Mouse (Mus musculus): ENCODE results near the gene Grwd1.
A peak's percentile ranks its signal among the peaks of the same experiment; 100 is the strongest.

The Grwd1 gene

DNA sequence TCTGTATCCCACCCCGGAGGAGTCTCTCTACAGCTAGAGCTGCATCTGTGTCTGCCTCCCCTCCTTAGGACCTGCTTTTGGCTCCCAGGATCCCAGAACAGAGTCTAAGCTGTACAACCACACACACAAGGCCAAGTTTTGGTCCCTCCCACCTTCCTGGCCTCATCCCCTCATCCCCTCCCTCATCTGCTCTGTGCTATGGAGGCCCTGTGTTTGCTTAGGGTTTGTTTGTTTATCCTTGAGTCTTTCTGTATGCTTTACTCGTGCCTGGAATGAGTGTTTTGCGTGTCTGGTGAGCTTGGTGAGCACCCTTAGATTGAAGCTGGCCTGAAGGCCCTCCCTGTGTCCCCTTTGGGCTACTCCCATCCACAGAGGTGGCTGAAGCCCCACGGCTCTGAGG, 28.3 kb upstream of the Grwd1 start:
- no peak for DNase-seq (ENCODE audit: low read depth, low spot score)
- Histone ChIP-seq H3K36me3 (ENCODE audit: control insufficient read depth, insufficient read depth, low read length, poor library complexity, severe bottlenecking) (no peaks in the 10 kb centered on the region), H3K27me3 (ENCODE audit: control insufficient read depth, insufficient read depth, low read length, poor library complexity, severe bottlenecking) (no peaks in the 10 kb centered on the region)

DNA sequence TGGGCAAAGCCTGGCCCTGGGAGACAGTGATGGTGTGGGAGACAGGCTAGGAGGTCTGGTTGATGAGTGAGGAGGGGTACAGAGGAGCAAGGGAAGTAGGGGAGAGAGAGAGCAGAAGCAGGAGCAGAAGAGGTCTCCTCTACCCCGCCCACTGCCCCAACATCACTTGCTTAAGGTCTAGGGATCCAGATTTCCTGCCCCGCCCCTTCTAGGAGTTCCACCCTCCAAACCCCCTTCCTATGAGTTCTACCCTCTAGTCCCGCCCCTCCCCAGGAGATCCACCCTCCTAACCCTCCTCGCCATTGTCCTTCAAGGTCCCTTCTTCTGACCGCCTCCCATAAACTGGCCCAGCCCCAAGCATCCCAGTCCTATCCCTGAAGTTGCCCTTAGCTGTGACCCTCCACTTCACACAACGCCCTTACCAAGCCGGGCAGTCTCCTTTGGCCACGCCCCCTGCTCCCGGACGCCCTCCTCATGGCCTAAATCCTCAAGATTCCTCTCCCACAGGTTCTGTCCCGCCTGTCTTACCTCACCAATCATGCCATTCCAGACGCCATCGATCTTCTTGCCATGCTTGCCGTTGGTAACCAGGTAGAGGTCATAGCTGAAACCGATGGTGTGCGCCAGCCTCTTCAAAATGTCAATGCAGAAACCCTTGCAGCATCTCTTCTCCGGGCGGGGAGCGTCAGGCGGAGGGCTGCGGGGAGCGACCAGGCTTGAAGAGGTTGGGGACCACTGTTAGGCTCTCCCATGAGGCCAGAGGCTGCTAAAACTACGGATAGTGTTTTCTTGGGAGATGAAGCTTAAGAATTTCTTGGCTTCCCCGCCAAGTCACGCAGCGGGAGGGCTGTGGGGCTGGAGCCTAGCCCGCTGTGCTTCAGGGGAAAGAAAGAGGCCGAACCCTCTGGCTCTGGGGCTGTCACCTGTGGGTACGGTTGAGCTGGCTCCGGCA, 26.5 kb upstream of the Grwd1 start:
- H3K36me3 ChIP-seq (ENCODE audit: control insufficient read depth, insufficient read depth, low read length, poor library complexity, severe bottlenecking) = no peaks in the 10 kb centered on the region
- H3K27me3 ChIP-seq (ENCODE audit: control insufficient read depth, insufficient read depth, low read length, poor library complexity, severe bottlenecking) = no peaks in the 10 kb centered on the region
- no peak for DNase-seq (ENCODE audit: low read depth, low spot score)

GRCm38 (mm10) chr7:45853089-45853488, 22.3 kb upstream of the Grwd1 start:
- no peak for DNase-seq (ENCODE audit: low read depth, low spot score)
- H3K36me3 ChIP-seq (ENCODE audit: control insufficient read depth, insufficient read depth, low read length, poor library complexity, severe bottlenecking) = no peaks in the 10 kb centered on the region
- H3K27me3 ChIP-seq (ENCODE audit: control insufficient read depth, insufficient read depth, low read length, poor library complexity, severe bottlenecking) = no peaks in the 10 kb centered on the region

DNA sequence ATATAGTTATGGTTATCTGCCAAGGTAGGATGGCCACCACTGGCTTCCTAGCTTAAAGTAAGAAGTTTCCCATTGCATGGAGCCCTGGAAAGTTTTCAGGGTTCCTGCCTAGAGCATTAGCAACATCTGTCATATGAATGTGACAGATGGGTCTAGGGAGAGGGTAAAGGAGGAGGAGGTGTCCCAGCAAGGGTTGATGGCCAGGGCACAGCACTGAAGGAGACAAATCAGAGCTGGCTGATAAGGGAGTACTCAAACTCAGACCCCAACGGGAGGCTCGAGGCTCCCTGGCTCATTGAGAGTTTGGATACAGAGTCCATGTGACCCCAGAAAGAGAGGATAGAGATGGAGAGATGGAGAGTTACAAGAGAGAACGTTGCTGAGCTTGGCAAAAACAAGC, 19.9 kb upstream of the Grwd1 start:
- Histone ChIP-seq H3K36me3 (ENCODE audit: control insufficient read depth, insufficient read depth, low read length, poor library complexity, severe bottlenecking) (no peaks in the 10 kb centered on the region), H3K27me3 (ENCODE audit: control insufficient read depth, insufficient read depth, low read length, poor library complexity, severe bottlenecking) (no peaks in the 10 kb centered on the region)
- no peak for DNase-seq (ENCODE audit: low read depth, low spot score)

DNA sequence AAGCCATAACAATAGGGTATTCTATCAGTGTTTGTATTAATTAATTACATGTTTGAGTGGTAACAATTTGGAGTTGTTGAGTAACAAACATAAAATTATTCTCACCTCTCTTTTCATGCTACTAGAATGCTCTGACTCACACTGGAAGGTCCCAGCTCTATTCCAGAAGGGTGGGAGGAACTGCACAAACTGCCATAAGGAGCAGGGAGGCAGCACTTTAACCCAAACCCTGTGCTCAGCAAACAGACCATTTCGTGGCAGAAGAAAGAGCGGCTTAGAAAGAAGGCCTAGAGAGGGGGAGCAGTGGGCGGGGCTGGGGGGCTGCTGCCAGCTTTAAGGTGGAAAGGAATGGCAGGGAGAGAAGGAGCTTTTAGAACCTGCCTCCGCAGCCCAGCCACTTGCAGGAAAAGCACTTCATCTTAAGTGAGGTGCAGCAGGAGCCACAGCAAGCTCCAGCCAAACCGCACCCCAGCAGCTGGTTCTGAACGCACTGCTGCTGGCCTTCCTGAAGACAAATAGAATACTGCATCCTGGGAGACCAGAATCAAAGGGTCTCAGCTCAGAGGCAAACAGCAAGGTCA, 17.8 kb upstream of the Grwd1 start:
- H3K27me3 ChIP-seq (ENCODE audit: control insufficient read depth, insufficient read depth, low read length, poor library complexity, severe bottlenecking) = no peaks in the 10 kb centered on the region
- no peak for DNase-seq (ENCODE audit: low read depth, low spot score)
- H3K36me3 ChIP-seq (ENCODE audit: control insufficient read depth, insufficient read depth, low read length, poor library complexity, severe bottlenecking) = no peaks in the 10 kb centered on the region

DNA sequence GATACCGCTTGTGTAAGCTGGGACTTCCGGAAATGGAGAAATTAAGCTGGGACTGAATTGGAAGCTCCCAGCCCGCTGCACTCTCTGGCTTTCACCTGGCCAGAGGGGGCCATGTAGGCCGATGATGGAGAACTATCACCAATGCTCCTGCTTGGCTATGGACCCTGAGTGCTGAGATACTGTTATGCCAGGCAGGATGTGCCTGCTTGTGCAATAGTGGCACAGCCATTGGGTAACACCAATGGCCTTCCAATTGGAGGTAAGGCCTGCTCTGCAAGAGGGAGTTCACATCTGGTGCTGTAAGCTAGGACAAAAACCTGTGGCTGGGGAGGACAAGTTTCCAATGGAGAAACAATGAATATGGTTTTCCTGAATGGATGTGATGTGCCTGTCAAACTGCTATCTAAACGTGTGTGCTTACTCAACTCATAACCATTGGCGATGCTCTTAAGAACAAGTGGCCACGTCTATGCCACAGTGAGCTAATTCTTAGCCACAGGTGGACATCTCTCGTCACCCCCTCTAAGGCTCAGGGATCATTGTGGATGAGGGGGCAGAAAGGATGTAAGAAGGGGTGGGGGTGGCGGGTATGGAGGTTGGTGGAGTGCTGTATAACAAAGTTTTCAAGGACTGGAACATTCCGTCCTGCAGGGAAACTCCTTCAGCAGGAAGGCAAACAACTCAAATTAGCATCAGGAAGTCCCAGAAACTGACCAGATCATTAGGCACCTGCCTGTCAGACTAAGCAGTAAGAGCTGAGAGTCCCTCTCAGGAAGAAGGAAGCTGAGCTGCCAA, 12.4 kb upstream of the Grwd1 start:
- no peak for DNase-seq (ENCODE audit: low read depth, low spot score)
- Histone ChIP-seq H3K36me3 (ENCODE audit: control insufficient read depth, insufficient read depth, low read length, poor library complexity, severe bottlenecking) (no peaks in the 10 kb centered on the region), H3K27me3 (ENCODE audit: control insufficient read depth, insufficient read depth, low read length, poor library complexity, severe bottlenecking) (no peaks in the 10 kb centered on the region)

GRCm38 (mm10) chr7:45833924-45834323, 3.2 kb upstream of the Grwd1 start:
- DNase-seq (ENCODE audit: low read depth, low spot score) = no peak
- no peaks in the 10 kb centered on the region for H3K36me3 ChIP-seq (ENCODE audit: control insufficient read depth, insufficient read depth, low read length, poor library complexity, severe bottlenecking)
- no peaks in the 10 kb centered on the region for H3K27me3 ChIP-seq (ENCODE audit: control insufficient read depth, insufficient read depth, low read length, poor library complexity, severe bottlenecking)

DNA sequence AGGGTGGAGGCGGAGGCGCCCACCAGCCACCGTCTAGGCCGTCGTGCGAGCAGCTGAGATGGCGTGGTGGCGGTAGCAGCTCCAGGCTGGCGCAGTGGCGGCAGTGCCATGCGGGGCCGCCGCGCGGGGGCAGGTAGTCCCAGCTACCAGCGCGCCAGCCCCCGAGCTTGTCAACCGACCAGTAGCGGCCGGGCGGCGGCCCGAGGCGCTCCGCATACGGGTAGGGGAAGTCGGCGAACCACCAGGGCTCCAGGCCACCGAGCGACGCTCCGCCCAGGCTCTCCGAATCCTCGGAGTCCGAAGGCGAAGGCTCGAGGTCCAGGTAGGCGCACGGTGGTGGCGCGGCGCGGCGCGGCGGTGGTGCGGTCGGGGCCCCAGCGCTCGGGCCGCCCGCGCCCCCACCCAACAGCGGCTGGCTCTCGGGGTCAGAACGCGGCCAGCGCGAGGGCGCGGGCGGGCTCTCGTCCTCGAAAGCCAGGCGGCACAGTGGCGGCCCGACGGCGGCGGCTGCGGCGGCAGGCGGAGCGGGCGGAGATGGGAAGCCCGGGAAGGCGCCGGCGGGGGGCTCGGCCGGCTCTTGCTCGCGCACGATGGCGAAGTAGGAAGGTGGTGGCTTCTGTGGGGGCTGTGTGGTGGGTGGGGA, 2.5 kb upstream of the Grwd1 start:
- Histone ChIP-seq H3K27me3 (ENCODE audit: control insufficient read depth, insufficient read depth, low read length, poor library complexity, severe bottlenecking) (no peaks in the 10 kb centered on the region), H3K36me3 (ENCODE audit: control insufficient read depth, insufficient read depth, low read length, poor library complexity, severe bottlenecking) (no peaks in the 10 kb centered on the region)
- peak; percentile 37 for DNase-seq (ENCODE audit: low read depth, low spot score)

DNA sequence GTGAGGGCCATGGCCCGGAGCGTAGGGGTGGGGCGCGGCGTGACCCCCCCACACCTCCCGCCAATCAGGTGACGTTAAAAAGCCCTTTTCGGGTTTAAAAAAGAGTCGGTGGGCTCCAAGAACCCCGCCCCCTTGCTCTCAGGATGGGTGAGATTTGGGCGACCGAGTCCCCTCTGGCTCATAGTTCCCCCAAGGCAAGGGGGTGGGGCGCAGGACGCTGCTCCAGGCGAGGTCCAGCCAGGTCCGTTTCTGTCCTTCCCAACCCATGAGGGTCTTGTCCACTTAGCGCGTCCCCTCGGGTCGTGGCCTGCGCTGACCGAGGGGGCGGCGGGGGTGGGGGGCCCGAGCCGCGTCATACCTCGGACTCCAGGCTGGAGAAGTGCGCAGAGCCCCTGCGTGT, 1.7 kb upstream of the Grwd1 start:
- no peaks in the 10 kb centered on the region for H3K36me3 ChIP-seq (ENCODE audit: control insufficient read depth, insufficient read depth, low read length, poor library complexity, severe bottlenecking)
- no peaks in the 10 kb centered on the region for H3K27me3 ChIP-seq (ENCODE audit: control insufficient read depth, insufficient read depth, low read length, poor library complexity, severe bottlenecking)
- no peak for DNase-seq (ENCODE audit: low read depth, low spot score)

GRCm38 (mm10) chr7:45831128-45831525, 383 bp upstream of the Grwd1 start:
- DNase-seq (ENCODE audit: low read depth, low spot score) = no peak
- H3K27me3 ChIP-seq (ENCODE audit: control insufficient read depth, insufficient read depth, low read length, poor library complexity, severe bottlenecking) = no peaks in the 10 kb centered on the region
- H3K36me3 ChIP-seq (ENCODE audit: control insufficient read depth, insufficient read depth, low read length, poor library complexity, severe bottlenecking) = no peaks in the 10 kb centered on the region; the same call in 1 of the 2 replicates

GRCm38 (mm10) chr7:45826631-45827030, 4.1 kb downstream of the Grwd1 start:
- no peak for DNase-seq (ENCODE audit: low read depth, low spot score)
- H3K36me3 ChIP-seq (ENCODE audit: control insufficient read depth, insufficient read depth, low read length, poor library complexity, severe bottlenecking) = peaks cover 4% of the 10 kb centered on the region

GRCm38 (mm10) chr7:45824598-45824997, 6.1 kb downstream of the Grwd1 start, which contains the start of gene Kcnj14:
Gene Kcnj14 (minus strand): TSS chr7:45824782.
- Histone ChIP-seq H3K27me3 (ENCODE audit: control insufficient read depth, insufficient read depth, low read length, poor library complexity, severe bottlenecking) (no peaks in the 10 kb centered on the region), H3K36me3 (ENCODE audit: control insufficient read depth, insufficient read depth, low read length, poor library complexity, severe bottlenecking) (peaks cover 4% of the 10 kb centered on the region)
- DNase-seq (ENCODE audit: low read depth, low spot score) = no peak

More at GRCm38 (mm10) chr7:45826631-45827030, 4.1 kb downstream of the Grwd1 start:
- H3K27me3 ChIP-seq (ENCODE audit: control insufficient read depth, insufficient read depth, low read length, poor library complexity, severe bottlenecking) = no peaks in the 10 kb centered on the region

GRCm38 (mm10) chr7:45820913-45821312, 9.8 kb downstream of the Grwd1 start:
- H3K36me3 ChIP-seq (ENCODE audit: control insufficient read depth, insufficient read depth, low read length, poor library complexity, severe bottlenecking) = peaks cover 4% of the 10 kb centered on the region
- DNase-seq (ENCODE audit: low read depth, low spot score) = no peak
- no peaks in the 10 kb centered on the region for H3K27me3 ChIP-seq (ENCODE audit: control insufficient read depth, insufficient read depth, low read length, poor library complexity, severe bottlenecking)

GRCm38 (mm10) chr7:45819843-45820242, 10.9 kb downstream of the Grwd1 start:
- no peak for DNase-seq (ENCODE audit: low read depth, low spot score)
- H3K36me3 ChIP-seq (ENCODE audit: control insufficient read depth, insufficient read depth, low read length, poor library complexity, severe bottlenecking) = no peaks in the 10 kb centered on the region; the same call in 1 of the 2 replicates
- H3K27me3 ChIP-seq (ENCODE audit: control insufficient read depth, insufficient read depth, low read length, poor library complexity, severe bottlenecking) = no peaks in the 10 kb centered on the region

Measured in splenic B cell, adult 2 months (primary cell).